Mouse (Mus musculus): Measurements from ENCODE around the gene Fubp1. TPM values are rescaled to one million over a fixed set of nuclear protein-coding genes. Genes with fewer than 3 reads are reported as not detected.

Gene Fubp1
- polyA plus RNA-seq, 1 experiment from 2014 or later = 37.1 TPM

DNA sequence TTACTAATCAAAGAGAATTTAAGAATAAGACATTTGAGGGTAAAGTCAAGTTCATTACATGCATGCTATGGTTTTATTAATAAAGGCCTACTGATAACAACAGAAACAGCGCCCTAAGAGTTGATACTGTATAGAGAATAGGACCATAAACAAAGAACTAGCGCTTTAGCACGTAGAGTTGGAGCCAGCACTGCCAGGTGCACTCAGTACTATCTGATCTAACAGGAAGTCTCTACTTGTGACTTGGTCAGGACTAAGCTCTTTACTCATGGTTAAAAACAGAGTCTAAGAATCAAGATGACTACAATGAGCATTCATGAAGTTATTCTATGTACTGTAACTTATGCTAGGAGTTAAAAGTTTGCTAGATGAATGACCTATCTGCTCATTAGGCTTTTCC lies 5.6 kb upstream of the Fubp1 start:
- WGBS (ENCODE audit: insufficient replicate concordance) = 71% methylated on average over 3 of the region's 3 CpGs
- H3K27me3 ChIP-seq (ENCODE audit: insufficient read depth, low read length) = no peaks in the 10 kb centered on the region
- no peak overlapping the region for H3K9ac ChIP-seq (replicated peaks)
- H3K36me3 ChIP-seq (replicated peaks; ENCODE audit: insufficient read depth, low read length) = no peaks in the 10 kb centered on the region
- TF ChIP-seq EP300 (IDR thresholded peaks at IDR 0.05; ENCODE audit: low read depth) (no peak), CTCF (IDR thresholded peaks at IDR 0.05; ENCODE audit: low read depth) (no peak)
- no peak overlapping the region for H3K4me3 ChIP-seq (ENCODE audit: low read depth, low read length)
- 0 out of 2 replicates have a peak, but pooled peaks cover 3% of the 10 kb centered on the region for H3K4me1 ChIP-seq (ENCODE audit: insufficient read depth)
- ATAC-seq (no peak), DNase-seq (no peak)
- H3K27ac ChIP-seq (ENCODE audit: low read depth) = no peak overlapping the region
- H3K9me3 ChIP-seq (ENCODE audit: low read length) = no peaks in the 10 kb centered on the region
- no peak overlapping the region for H3K4me2 ChIP-seq (ENCODE audit: low read depth, low read length)

DNA sequence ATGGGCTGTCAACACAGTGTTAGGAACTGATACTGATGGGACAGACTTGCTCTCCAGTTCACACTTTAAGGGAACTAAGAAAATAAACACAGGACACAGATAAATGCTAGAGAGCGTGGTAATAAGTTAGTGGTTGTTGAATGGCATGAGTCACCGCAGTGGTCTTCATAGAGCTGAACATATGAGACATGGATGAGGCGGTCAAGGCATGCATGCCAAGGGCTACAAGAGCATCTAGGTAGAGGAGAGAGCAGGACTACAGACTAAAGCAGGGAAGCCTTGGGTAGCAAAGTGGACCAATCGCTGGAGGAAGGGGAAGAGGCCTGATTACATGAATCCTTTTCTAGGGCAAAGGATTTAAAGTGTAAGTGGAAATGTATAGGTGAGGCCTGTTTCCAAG lies 3.1 kb upstream of the Fubp1 start:
- H3K27ac ChIP-seq (ENCODE audit: low read depth) = no peak overlapping the region
- 92% methylated on average over 4 of the region's 4 CpGs for WGBS (ENCODE audit: insufficient replicate concordance)
- DNase-seq = no peak
- H3K27me3 ChIP-seq (ENCODE audit: insufficient read depth, low read length) = no peaks in the 10 kb centered on the region
- H3K36me3 ChIP-seq (replicated peaks; ENCODE audit: insufficient read depth, low read length) = no peaks in the 10 kb centered on the region
- H3K9ac ChIP-seq (replicated peaks) = no peak overlapping the region
- ATAC-seq = no peak
- H3K4me2 ChIP-seq (ENCODE audit: low read depth, low read length) = no peak overlapping the region
- H3K9me3 ChIP-seq (ENCODE audit: low read length) = no peaks in the 10 kb centered on the region
- H3K4me1 ChIP-seq (ENCODE audit: insufficient read depth) = peaks cover 7% of the 10 kb centered on the region
- no peak overlapping the region for H3K4me3 ChIP-seq (ENCODE audit: low read depth, low read length)
- TF ChIP-seq CTCF (IDR thresholded peaks at IDR 0.05; ENCODE audit: low read depth) (no peak), EP300 (IDR thresholded peaks at IDR 0.05; ENCODE audit: low read depth) (no peak)

DNA sequence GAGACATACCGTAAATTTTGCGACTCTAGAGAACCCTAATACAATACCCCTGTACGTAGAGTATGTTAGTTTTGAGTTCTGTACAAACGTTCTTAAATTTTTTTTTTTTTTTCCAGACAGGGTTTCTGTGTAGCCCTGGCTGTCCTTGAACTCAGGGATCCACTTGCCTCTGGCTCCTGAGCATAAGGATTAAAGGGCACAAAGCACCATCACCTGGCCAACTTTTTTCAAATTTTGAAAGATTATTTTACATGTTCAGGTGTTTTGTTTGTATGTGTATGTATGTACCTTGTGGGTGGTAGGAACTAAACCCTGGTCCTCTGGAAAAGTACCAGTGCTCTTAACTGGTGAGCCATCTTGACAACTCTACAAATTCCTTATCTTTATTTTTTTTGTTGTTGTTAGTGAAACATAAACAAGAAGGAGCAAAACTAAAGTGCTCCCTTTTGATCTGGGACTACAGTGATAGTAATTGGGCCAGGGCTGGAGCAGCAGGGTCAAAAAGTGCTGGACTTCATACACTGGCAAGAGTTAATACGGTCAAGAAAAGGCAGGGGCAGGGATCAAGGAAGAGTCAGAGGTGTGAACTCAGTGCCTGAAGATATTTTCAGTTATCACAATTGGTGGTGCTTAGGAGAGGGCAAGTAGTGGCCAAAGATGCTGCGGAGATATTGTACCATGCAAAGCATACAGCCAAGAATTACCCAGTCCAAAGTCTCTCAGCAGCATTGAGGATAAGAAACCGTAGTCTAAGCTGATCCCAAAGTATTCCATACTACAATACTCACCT lies 1.9 kb upstream of the Fubp1 start:
- Histone ChIP-seq H3K27ac (ENCODE audit: low read depth) (no peak overlapping the region), H3K4me3 (ENCODE audit: low read depth, low read length) (no peak overlapping the region), H3K36me3 (replicated peaks; ENCODE audit: insufficient read depth, low read length) (no peaks in the 10 kb centered on the region), H3K4me2 (ENCODE audit: low read depth, low read length) (peak overlapping the region; percentile 83; the same call in 1 of the 2 replicates), H3K9ac (replicated peaks) (no peak overlapping the region), H3K27me3 (ENCODE audit: insufficient read depth, low read length) (no peaks in the 10 kb centered on the region), H3K9me3 (ENCODE audit: low read length) (no peaks in the 10 kb centered on the region), H3K4me1 (ENCODE audit: insufficient read depth) (peaks cover 18% of the 10 kb centered on the region)
- DNase-seq = no peak
- ATAC-seq = no peak
- TF ChIP-seq CTCF (IDR thresholded peaks at IDR 0.05; ENCODE audit: low read depth) (no peak), EP300 (IDR thresholded peaks at IDR 0.05; ENCODE audit: low read depth) (no peak)
- WGBS (ENCODE audit: insufficient replicate concordance) = 85% methylated on average over 7 of the region's 7 CpGs

DNA sequence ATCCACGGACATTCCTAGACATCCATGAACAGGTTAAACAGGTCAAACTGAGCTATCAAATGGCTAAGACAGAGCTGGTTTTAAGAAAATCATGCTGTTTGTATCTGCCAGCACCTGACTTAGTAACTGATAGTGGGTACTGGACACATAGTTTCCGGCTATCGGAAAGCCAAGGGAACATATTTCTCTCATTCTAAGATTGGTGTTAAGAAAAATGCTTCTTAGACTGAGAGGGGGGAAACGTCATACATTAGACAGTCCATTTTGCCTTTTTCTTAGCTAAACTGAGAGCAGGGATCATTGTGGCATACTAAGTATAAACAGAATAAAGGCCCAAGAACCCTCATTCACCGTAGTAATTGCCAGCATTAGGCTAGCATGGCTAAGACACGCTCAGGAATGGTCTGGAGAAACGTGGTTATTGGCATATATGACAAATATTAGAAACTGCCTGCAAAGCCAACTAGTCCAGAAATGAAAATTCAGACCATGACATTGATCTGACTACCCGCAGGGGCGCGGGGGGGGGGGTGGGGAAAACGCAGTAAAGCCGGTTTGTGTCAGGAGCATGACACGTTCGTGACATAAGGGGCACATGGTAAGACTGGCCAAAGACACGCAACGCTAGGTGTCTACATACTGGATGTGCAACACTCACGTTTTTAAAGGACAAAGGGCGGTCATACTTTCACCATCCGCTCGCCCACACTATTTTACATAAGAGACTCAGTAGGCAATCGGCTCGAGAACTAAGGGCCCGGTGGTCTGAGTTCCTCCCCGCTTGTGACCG lies 850 bp upstream of the Fubp1 start:
- Histone ChIP-seq H3K4me1 (ENCODE audit: insufficient read depth) (peaks cover 19% of the 10 kb centered on the region), H3K4me3 (ENCODE audit: low read depth, low read length) (peak overlapping the region; percentile 93), H3K9ac (replicated peaks) (peak overlapping the region; percentile 97), H3K27me3 (ENCODE audit: insufficient read depth, low read length) (no peaks in the 10 kb centered on the region), H3K4me2 (ENCODE audit: low read depth, low read length) (peak overlapping the region; percentile 83), H3K9me3 (ENCODE audit: low read length) (no peaks in the 10 kb centered on the region), H3K36me3 (replicated peaks; ENCODE audit: insufficient read depth, low read length) (no peaks in the 10 kb centered on the region), H3K27ac (ENCODE audit: low read depth) (peak overlapping the region; percentile 99)
- 4% methylated on average over 25 of the region's 25 CpGs for WGBS (ENCODE audit: insufficient replicate concordance)
- DNase-seq (peak; percentile 71), ATAC-seq (peak; percentile 64)
- TF ChIP-seq EP300 (IDR thresholded peaks at IDR 0.05; ENCODE audit: low read depth) = no peak
- no peak for TF ChIP-seq CTCF (IDR thresholded peaks at IDR 0.05; ENCODE audit: low read depth)

DNA sequence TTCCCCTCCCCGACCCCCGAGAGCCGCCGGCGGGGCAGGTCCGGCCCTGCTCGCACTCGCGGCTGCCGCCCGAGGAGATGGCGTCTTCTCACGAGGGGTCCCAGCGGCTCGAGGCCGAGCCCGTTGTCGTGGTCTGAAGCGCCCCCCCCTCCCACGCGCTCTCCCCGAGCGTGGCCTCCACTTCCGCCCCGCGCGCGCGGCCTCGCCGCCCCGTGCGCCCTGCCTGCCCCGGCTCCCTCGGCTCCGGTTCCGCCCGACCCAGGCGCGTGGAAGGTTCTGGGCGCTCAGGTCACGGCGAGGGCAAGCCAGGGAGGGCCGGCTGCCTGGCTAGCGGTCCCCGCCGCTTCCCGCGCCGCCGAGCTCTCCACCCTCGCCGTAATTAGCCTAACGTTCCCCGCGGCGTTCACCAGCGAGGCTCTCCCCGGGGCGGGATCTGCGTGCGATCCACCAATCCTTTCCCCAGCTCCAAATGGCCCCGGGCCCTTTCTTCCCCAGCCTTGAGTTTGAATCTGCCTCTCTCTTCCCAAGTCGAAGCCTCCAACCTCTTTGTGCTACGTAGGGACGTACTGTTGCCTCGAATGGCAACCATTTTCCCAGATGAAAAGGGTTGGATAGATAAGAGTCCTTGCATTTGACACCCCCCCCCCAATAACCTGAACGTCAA lies 638 bp downstream of the Fubp1 start:
- Histone ChIP-seq H3K27me3 (ENCODE audit: insufficient read depth, low read length) (no peaks in the 10 kb centered on the region), H3K36me3 (replicated peaks; ENCODE audit: insufficient read depth, low read length) (peaks cover 6% of the 10 kb centered on the region; the same call in 1 of the 2 replicates), H3K9me3 (ENCODE audit: low read length) (no peaks in the 10 kb centered on the region), H3K4me3 (ENCODE audit: low read depth, low read length) (peak overlapping the region; percentile 93), H3K4me1 (ENCODE audit: insufficient read depth) (peaks cover 19% of the 10 kb centered on the region), H3K9ac (replicated peaks) (peak overlapping the region; percentile 97), H3K4me2 (ENCODE audit: low read depth, low read length) (peak overlapping the region; percentile 88), H3K27ac (ENCODE audit: low read depth) (peak overlapping the region; percentile 99)
- whole genome bisulfite sequencing (ENCODE audit: insufficient replicate concordance) = under 1% methylated on average over 52 of the region's 68 CpGs
- DNase-seq = peak; percentile 77
- peak; percentile 50 for ATAC-seq
- no peak for TF ChIP-seq EP300 (IDR thresholded peaks at IDR 0.05; ENCODE audit: low read depth)
- no peak for TF ChIP-seq CTCF (IDR thresholded peaks at IDR 0.05; ENCODE audit: low read depth)
